Mouse (Mus musculus): ENCODE measurements around the gene Lcmt2. TPM values are rescaled to one million over a fixed set of nuclear protein-coding genes. Genes with fewer than 3 reads are reported as not detected.
"Not testable (repeated sequence)": the region's sequence is repeated elsewhere in the genome, so short reads cannot be mapped to it uniquely, and the experiment has no call there.

Gene Lcmt2
- total and polyA plus RNA-seq, 3 experiments = 7.4 to 12.0 (median 9.6) TPM

DNA sequence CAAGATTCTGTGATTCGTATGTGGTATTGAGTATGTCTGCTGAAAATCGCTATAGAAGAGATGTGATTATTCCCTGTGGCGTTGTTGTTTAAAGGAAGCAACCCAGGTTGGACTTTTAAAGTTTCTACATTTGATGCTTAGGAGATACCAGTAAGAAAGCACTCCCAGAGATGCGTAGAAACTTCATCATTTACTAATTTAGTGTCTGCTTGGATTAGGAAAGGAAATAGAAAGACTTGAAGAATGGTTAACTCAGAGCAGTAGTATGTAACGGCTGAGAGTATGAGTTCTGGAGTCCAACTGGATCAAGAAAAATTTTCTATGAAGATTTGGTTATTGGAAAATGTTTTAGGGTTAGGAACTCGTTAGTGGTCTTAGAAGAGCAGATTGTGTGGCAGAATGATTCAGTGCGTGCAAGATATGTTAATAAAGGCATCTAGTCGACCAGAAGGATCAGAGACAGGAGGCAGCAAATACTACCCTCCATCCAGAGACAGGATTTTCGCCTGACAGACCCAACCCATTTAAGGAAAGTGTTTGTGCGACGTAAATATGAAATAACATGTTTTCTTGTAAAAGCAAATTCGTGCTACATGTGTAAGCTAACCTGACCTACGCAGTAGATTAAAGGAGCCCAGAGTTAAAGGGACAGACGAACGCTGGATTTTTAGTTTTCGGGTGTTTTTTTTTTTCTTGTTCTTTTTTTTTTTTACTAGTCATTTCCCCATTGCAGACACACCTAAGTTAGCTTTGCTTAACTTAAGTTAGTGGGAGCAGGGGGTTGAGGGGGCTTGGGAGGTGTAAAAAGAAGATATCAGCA, 973 bp upstream of the Lcmt2 start:
- DNase-seq (ENCODE audit: low spot score) (no peak), ATAC-seq (ENCODE audit: extremely low read depth, insufficient number of reproducible peaks, low FRiP score, poor library complexity, severe bottlenecking) (no peak)
- Histone ChIP-seq H3K27me3 (ENCODE audit: insufficient read depth, low read length) (no peaks in the 10 kb centered on the region), H3K36me3 (replicated peaks) (peaks cover 56% of the 10 kb centered on the region), H3K4me3 (ENCODE audit: low read depth, low read length) (peak overlapping the region; percentile 63), H3K4me1 (ENCODE audit: insufficient read depth, low read depth, low read length) (peaks cover 38% of the 10 kb centered on the region), H3K9me3 (replicated peaks) (no peaks in the 10 kb centered on the region)
- TF ChIP-seq POLR2AphosphoS5 (IDR thresholded peaks at IDR 0.05; ENCODE audit: insufficient replicate concordance, low read depth, low read length) (no peak), GATA1 (IDR thresholded peaks at IDR 0.05; ENCODE audit: borderline replicate concordance, low read length) (no peak), TAL1 (conservative IDR thresholded peaks at IDR 0.05; ENCODE audit: low read depth, low read length) (no peak)

DNA sequence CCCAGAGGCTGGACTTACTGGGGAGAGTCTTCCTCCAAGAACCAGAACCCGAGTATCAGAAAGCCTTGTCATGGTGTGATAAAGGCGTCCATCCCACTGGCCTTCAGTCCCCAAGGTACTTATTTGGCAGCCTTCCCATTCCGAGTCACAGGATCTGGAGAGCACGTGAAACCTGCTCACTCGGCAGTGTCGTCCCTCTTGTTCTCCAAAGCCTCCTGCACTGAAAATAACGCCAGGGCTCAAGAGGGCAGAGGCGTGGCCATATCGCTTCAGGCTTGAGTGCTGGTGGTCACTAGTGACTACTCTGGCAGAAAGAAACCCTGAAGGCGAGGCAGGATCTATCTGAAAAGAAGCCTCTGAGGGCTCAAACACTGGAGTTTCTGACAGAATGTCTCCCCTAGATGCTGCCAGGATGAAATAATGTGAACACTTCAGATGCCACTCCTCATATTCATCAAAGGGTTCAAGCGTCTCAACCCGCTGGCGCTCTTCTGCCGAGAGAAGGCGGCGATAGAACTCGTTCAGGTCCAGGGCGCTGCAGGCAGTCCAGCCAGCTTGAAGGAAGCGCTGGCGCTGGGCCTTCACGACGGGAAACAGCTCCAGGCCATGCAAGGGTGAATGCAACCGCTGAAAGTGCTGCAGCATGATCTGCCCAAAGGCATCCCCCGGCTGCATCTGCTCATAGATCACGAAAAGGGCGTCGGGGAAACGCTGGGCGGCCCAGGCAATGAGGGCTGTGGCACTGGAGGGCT, 1.0 kb downstream of the Lcmt2 start:
- Histone ChIP-seq H3K27me3 (ENCODE audit: insufficient read depth, low read length) (no peaks in the 10 kb centered on the region), H3K4me3 (ENCODE audit: low read depth, low read length) (peak overlapping the region; percentile 94), H3K9me3 (replicated peaks) (no peaks in the 10 kb centered on the region), H3K36me3 (replicated peaks) (peaks cover 42% of the 10 kb centered on the region), H3K4me1 (ENCODE audit: insufficient read depth, low read depth, low read length) (peaks cover 38% of the 10 kb centered on the region)
- ATAC-seq (ENCODE audit: extremely low read depth, insufficient number of reproducible peaks, low FRiP score, poor library complexity, severe bottlenecking) = no peak
- no peak for TF ChIP-seq POLR2AphosphoS5 (IDR thresholded peaks at IDR 0.05; ENCODE audit: insufficient replicate concordance, low read depth, low read length)
- TF ChIP-seq GATA2 (IDR thresholded peaks at IDR 0.05; ENCODE audit: borderline replicate concordance, low read depth, low read length) = no peak
- DNase-seq (ENCODE audit: low spot score) = peak; percentile 5

DNA sequence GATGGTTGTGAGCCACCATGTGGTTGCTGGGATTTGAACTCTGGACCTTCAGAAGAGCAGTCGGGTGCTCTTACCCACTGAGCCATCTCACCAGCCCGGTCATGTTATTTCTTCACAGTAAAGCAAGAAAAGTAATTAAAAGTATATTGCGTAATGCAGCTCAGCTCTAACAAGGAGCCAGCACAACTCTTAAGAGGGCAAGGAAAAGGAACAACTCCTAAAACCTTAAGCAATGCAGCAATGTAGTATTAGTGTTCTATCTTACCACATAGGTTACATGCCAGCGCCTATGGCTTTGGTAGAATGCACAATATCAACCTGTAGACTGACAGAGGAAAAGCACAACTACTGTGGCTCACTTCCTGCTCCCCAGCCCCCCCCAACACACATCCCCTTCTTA, 3.1 kb downstream of the Lcmt2 start:
- Histone ChIP-seq H3K27me3 (ENCODE audit: insufficient read depth, low read length) (no peaks in the 10 kb centered on the region), H3K9me3 (replicated peaks) (no peaks in the 10 kb centered on the region), H3K4me3 (ENCODE audit: low read depth, low read length) (no peak overlapping the region; the same call in 1 of the 2 replicates), H3K36me3 (replicated peaks) (peaks cover 29% of the 10 kb centered on the region), H3K4me1 (ENCODE audit: insufficient read depth, low read depth, low read length) (peaks cover 35% of the 10 kb centered on the region)
- TF ChIP-seq CTCF (IDR thresholded peaks at IDR 0.05; ENCODE audit: low read depth, low read length) (no peak), GATA2 (IDR thresholded peaks at IDR 0.05; ENCODE audit: borderline replicate concordance, low read depth, low read length) (no peak), POLR2AphosphoS5 (IDR thresholded peaks at IDR 0.05; ENCODE audit: insufficient replicate concordance, low read depth, low read length) (no peak), GATA1 (IDR thresholded peaks at IDR 0.05; ENCODE audit: borderline replicate concordance, low read length) (no peak), TAL1 (conservative IDR thresholded peaks at IDR 0.05; ENCODE audit: low read depth, low read length) (no peak)
- ATAC-seq (ENCODE audit: extremely low read depth, insufficient number of reproducible peaks, low FRiP score, poor library complexity, severe bottlenecking) = no peak
- no peak for DNase-seq (ENCODE audit: low spot score)

DNA sequence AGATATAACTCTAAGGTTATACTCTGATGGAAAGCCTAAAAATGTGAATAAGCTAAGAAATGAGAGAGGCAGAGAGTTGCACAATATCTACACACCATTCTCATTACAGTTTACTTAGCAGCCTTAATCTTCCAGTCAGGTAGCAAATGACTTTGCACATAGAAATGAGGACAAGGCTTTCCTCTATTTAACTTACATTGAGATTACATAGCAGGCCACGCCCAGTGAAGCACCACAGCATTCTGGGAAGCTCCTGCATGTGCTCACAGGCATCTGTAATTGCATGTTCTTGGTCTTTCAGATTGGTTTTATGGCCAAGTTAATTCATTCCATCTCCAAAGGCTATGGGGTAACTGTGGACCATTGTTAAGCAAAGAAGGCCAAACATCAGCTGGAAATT, 7.6 kb downstream of the Lcmt2 start:
- Histone ChIP-seq H3K4me1 (ENCODE audit: insufficient read depth, low read depth, low read length) (peaks cover 8% of the 10 kb centered on the region), H3K27me3 (ENCODE audit: insufficient read depth, low read length) (peaks cover 4% of the 10 kb centered on the region; the same call in 1 of the 2 replicates), H3K36me3 (replicated peaks) (peaks cover 11% of the 10 kb centered on the region), H3K4me3 (ENCODE audit: low read depth, low read length) (no peak overlapping the region), H3K9me3 (replicated peaks) (no peaks in the 10 kb centered on the region)
- TF ChIP-seq GATA1 (IDR thresholded peaks at IDR 0.05; ENCODE audit: borderline replicate concordance, low read length) = no peak
- TF ChIP-seq POLR2AphosphoS5 (IDR thresholded peaks at IDR 0.05; ENCODE audit: insufficient replicate concordance, low read depth, low read length) = no peak
- TF ChIP-seq GATA2 (IDR thresholded peaks at IDR 0.05; ENCODE audit: borderline replicate concordance, low read depth, low read length) = no peak
- TF ChIP-seq CTCF (IDR thresholded peaks at IDR 0.05; ENCODE audit: low read depth, low read length) = no peak
- no peak for TF ChIP-seq TAL1 (conservative IDR thresholded peaks at IDR 0.05; ENCODE audit: low read depth, low read length)
- ATAC-seq (ENCODE audit: extremely low read depth, insufficient number of reproducible peaks, low FRiP score, poor library complexity, severe bottlenecking) (no peak), DNase-seq (ENCODE audit: low spot score) (no peak)

DNA sequence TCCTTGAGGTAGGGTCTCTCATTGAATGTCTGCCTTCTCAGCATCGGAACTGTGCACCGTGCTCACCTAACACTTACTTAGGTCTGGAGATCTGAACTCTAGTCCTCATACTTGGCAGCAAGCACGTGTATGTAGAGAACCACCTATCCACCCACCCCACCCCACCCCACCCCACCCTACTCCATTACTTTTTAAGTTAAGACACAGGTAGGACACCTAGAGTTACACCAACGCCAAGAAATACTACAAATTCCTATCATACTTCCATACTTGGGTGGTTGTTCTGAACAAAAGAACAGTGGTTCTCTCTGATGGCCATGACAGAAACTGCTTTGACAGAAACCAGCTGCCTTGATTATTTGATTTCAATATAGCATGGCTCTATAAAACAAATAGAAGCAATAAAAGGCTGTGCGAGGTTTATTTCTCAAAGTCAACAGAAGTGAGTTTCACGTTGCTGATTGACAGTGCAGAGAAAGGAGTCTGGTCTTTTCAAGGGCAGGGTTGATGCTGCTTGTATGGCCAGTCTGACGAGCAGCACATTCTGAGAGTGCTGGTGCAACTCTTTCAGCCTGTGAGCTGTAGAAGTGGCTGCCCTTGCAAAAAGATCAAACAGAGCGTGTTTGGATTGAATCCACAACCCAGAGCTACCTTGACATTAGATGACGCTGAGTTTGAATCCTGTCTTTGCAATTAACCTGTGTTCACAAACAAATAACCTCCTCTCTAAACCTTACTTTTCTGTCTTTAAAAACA, 11.4 kb downstream of the Lcmt2 start:
- ATAC-seq (ENCODE audit: extremely low read depth, insufficient number of reproducible peaks, low FRiP score, poor library complexity, severe bottlenecking) (no peak), DNase-seq (ENCODE audit: low spot score) (no peak)
- H3K27me3 ChIP-seq (ENCODE audit: insufficient read depth, low read length) = peaks cover 21% of the 10 kb centered on the region
- TF ChIP-seq GATA2 (IDR thresholded peaks at IDR 0.05; ENCODE audit: borderline replicate concordance, low read depth, low read length) = no peak
- no peak for TF ChIP-seq TAL1 (conservative IDR thresholded peaks at IDR 0.05; ENCODE audit: low read depth, low read length)
- TF ChIP-seq GATA1 (IDR thresholded peaks at IDR 0.05; ENCODE audit: borderline replicate concordance, low read length) = no peak
- TF ChIP-seq CTCF (IDR thresholded peaks at IDR 0.05; ENCODE audit: low read depth, low read length) = no peak
- no peak for TF ChIP-seq POLR2AphosphoS5 (IDR thresholded peaks at IDR 0.05; ENCODE audit: insufficient replicate concordance, low read depth, low read length)
- no peaks in the 10 kb centered on the region for H3K4me1 ChIP-seq (ENCODE audit: insufficient read depth, low read depth, low read length)
- no peak overlapping the region for H3K4me3 ChIP-seq (ENCODE audit: low read depth, low read length)
- no peaks in the 10 kb centered on the region for H3K9me3 ChIP-seq (replicated peaks)
- H3K36me3 ChIP-seq (replicated peaks) = no peaks in the 10 kb centered on the region

DNA sequence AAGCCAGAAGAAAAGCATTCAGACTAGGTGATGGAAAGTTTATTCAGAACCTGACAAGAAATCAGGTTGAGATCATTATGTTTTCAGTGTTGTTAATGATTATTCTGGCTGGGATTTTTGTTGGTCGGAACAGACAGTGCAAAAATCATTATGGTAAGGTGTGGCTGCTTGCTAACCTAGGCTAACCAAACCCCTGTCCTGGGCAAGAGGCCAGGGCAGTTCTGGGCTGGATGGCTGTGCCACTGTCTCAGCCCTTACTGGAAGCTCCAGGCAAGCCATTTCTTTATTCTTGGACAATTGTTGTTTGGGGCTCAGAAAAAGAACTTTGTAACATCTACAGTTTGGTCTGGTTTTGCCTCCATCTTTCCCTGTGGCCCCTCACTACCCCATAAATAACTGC, 12.9 kb downstream of the Lcmt2 start:
- no peak for DNase-seq (ENCODE audit: low spot score)
- Histone ChIP-seq H3K9me3 (replicated peaks) (no peaks in the 10 kb centered on the region), H3K27me3 (ENCODE audit: insufficient read depth, low read length) (peaks cover 27% of the 10 kb centered on the region), H3K4me1 (ENCODE audit: insufficient read depth, low read depth, low read length) (no peaks in the 10 kb centered on the region), H3K36me3 (replicated peaks) (no peaks in the 10 kb centered on the region), H3K4me3 (ENCODE audit: low read depth, low read length) (no peak overlapping the region)
- ATAC-seq (ENCODE audit: extremely low read depth, insufficient number of reproducible peaks, low FRiP score, poor library complexity, severe bottlenecking) = no peak
- TF ChIP-seq GATA1 (IDR thresholded peaks at IDR 0.05; ENCODE audit: borderline replicate concordance, low read length) = no peak
- no peak for TF ChIP-seq TAL1 (conservative IDR thresholded peaks at IDR 0.05; ENCODE audit: low read depth, low read length)
- TF ChIP-seq GATA2 (IDR thresholded peaks at IDR 0.05; ENCODE audit: borderline replicate concordance, low read depth, low read length) = no peak
- TF ChIP-seq CTCF (IDR thresholded peaks at IDR 0.05; ENCODE audit: low read depth, low read length) = no peak
- TF ChIP-seq POLR2AphosphoS5 (IDR thresholded peaks at IDR 0.05; ENCODE audit: insufficient replicate concordance, low read depth, low read length) = no peak

DNA sequence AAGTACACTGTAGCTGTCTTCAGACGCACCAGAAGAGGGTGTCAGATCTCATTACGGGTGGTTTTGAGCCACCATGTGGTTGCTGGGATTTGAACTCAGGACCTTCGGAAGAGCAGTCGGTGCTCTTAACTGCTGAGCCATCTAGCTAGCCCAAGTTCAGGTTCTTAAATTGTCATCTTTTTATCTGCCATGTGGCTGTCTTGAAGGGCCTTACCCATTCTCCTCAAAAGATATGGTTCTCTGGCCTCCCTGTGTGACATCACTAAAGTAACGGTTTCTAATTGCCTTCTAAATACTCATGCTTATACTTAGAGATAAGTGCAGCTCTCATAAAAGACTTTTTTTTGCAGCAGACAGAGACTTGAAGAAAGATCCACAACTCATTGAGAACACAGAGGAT, 14.2 kb downstream of the Lcmt2 start:
- not testable (repeated sequence) for H3K4me1 ChIP-seq (ENCODE audit: insufficient read depth, low read depth, low read length); H3K36me3 ChIP-seq (replicated peaks); ATAC-seq (ENCODE audit: extremely low read depth, insufficient number of reproducible peaks, low FRiP score, poor library complexity, severe bottlenecking); DNase-seq (ENCODE audit: low spot score); H3K9me3 ChIP-seq (replicated peaks); H3K4me3 ChIP-seq (ENCODE audit: low read depth, low read length)
- H3K27me3 ChIP-seq (ENCODE audit: insufficient read depth, low read length) = peaks cover 29% of the 10 kb centered on the region

Data from G1E (cell line).